Mouse (Mus musculus) spleen, adult 2 months (tissue): ENCODE measurements around the gene Arfip1.

Experiments
- CTCF ChIP-seq: fragments of 200-500 bp; IDR thresholded peaks from 2 replicates; pipeline ENCODE4 v1.5.1; 2011; ENCODE audit warnings: mild to moderate bottlenecking, inconsistent platforms; ENCODE audit not compliant: insufficient read depth, insufficient read length, insufficient replicate concordance; ENCODE audit errors: extremely low read depth
- POLR2A ChIP-seq: fragments of 200-500 bp; IDR thresholded peaks from 2 replicates; pipeline ENCODE4 v1.6.1; 2011; ENCODE audit warnings: low read depth, low read length, inconsistent platforms

DNA sequence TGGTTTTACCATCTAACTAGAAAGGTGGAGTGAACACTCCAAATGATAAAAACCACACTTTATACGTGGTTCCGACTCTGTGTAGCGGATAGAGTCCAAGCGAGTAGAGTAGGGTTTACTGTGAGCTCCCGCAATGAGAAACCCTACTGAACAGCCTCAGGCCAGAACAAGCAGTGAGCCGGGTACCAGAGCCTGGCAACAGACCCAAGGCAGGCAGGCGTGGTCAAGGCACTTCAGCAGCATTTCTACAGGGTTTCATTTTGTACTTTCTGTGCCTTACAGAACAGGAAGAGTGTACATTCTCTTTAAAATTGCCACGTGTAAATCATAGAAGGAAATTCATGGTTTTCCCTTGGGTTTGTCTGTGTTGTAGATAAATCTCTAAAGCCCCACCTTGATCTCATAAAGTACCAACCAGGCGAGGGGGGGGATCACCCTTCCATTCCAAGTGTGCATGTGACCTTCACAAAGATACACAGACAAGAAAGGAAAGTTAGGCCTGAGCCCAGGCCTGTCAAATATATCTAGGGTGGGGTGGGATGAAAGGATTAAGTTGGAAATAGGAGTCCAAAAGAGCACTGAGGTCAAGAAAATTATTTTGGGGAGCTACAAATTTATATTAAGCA, 19.6 kb upstream of the Arfip1 start:
- TF ChIP-seq POLR2A (no peak), CTCF (no peak)
